Mouse (Mus musculus) megakaryocyte, embryonic 14.5 days (primary cell): ENCODE results near the gene Ehhadh. TPM values are rescaled to one million over a fixed set of nuclear protein-coding genes. Genes with fewer than 3 reads are reported as not detected.
"Not testable (repeated sequence)": the region's sequence is repeated elsewhere in the genome, so short reads cannot be mapped to it uniquely, and the experiment has no call there.

Experiments
- H3K27me3 ChIP-seq: replicated peaks from 2 replicates; pipeline ENCODE3; 2012; ENCODE audit warnings: inconsistent platforms
- H3K36me3 ChIP-seq: replicated peaks from 2 replicates; pipeline ENCODE3; 2012; ENCODE audit warnings: low read length, inconsistent platforms, mixed read lengths
- H3K4me1 ChIP-seq: 2 replicates; pipeline ENCODE4 v1.6.1; 2012; ENCODE audit warnings: inconsistent platforms
- H3K4me3 ChIP-seq: replicated peaks from 2 replicates; pipeline ENCODE3; 2012; ENCODE audit warnings: moderate library complexity, mild to moderate bottlenecking, inconsistent platforms
- H3K9me3 ChIP-seq: 2 replicates; pipeline ENCODE4 v1.6.1; 2012; ENCODE audit warnings: inconsistent platforms
- FLI1 ChIP-seq: IDR thresholded peaks from 2 replicates; pipeline ENCODE4 v1.6.1; 2012; ENCODE audit warnings: low read length, inconsistent platforms, mixed read lengths
- GATA1 ChIP-seq: IDR thresholded peaks from 3 replicates; pipeline ENCODE4 v1.6.1; 2012; ENCODE audit warnings: mixed read lengths, low read length, inconsistent platforms, borderline replicate concordance
- polyA plus RNA-seq: library from polyadenylated mRNA; stranded (reverse); fragments of >175 nt; gene quantifications from 2 replicates; pipeline ENCODE4 v1.2.3, GENCODE M21; 2012; ENCODE audit warnings: low replicate concordance; ENCODE audit not compliant: insufficient read depth

Gene Ehhadh
- polyA plus RNA-seq, 1 experiment = 0.30 TPM

- TF ChIP-seq FLI1 = no peak
- TF ChIP-seq GATA1 = no peak
- Histone ChIP-seq H3K27me3 (peaks cover 6% of the 10 kb centered on the region), H3K36me3 (no peaks in the 10 kb centered on the region), H3K4me3 (no peak overlapping the region), H3K4me1 (no peaks in the 10 kb centered on the region), H3K9me3 (no peaks in the 10 kb centered on the region)
Measured at GRCm38 (mm10) chr16:21827153-21827552, 39.5 kb upstream of the Ehhadh start.

- Histone ChIP-seq H3K4me3 (no peak overlapping the region), H3K4me1 (peaks cover under 1% of the 10 kb centered on the region; the same call in 1 of the 2 replicates), H3K9me3 (no peaks in the 10 kb centered on the region), H3K36me3 (no peaks in the 10 kb centered on the region), H3K27me3 (peaks cover 4% of the 10 kb centered on the region)
- no peak for TF ChIP-seq GATA1
- TF ChIP-seq FLI1 = no peak
Measured at GRCm38 (mm10) chr16:21825612-21826031, 38.0 kb upstream of the Ehhadh start.

- Histone ChIP-seq H3K4me1 (peaks cover 19% of the 10 kb centered on the region), H3K4me3 (no peak overlapping the region), H3K27me3 (peaks cover under 1% of the 10 kb centered on the region), H3K9me3 (no peaks in the 10 kb centered on the region), H3K36me3 (no peaks in the 10 kb centered on the region)
- TF ChIP-seq GATA1 = no peak
- TF ChIP-seq FLI1 = no peak
Measured at GRCm38 (mm10) chr16:21818629-21819028, 31.0 kb upstream of the Ehhadh start.

- no peaks in the 10 kb centered on the region for H3K36me3 ChIP-seq
- peaks cover 23% of the 10 kb centered on the region for H3K4me1 ChIP-seq
- no peaks in the 10 kb centered on the region for H3K9me3 ChIP-seq
- H3K4me3 ChIP-seq = no peak overlapping the region
- no peaks in the 10 kb centered on the region for H3K27me3 ChIP-seq
- TF ChIP-seq FLI1 (no peak), GATA1 (no peak)
Measured at GRCm38 (mm10) chr16:21818132-21818531, 30.5 kb upstream of the Ehhadh start.

- Histone ChIP-seq H3K36me3 (no peaks in the 10 kb centered on the region), H3K27me3 (no peaks in the 10 kb centered on the region), H3K4me1 (peaks cover 22% of the 10 kb centered on the region), H3K9me3 (no peaks in the 10 kb centered on the region), H3K4me3 (no peak overlapping the region)
- TF ChIP-seq FLI1 = no peak
- no peak for TF ChIP-seq GATA1
Measured at GRCm38 (mm10) chr16:21815669-21816010, 28.0 kb upstream of the Ehhadh start.

DNA sequence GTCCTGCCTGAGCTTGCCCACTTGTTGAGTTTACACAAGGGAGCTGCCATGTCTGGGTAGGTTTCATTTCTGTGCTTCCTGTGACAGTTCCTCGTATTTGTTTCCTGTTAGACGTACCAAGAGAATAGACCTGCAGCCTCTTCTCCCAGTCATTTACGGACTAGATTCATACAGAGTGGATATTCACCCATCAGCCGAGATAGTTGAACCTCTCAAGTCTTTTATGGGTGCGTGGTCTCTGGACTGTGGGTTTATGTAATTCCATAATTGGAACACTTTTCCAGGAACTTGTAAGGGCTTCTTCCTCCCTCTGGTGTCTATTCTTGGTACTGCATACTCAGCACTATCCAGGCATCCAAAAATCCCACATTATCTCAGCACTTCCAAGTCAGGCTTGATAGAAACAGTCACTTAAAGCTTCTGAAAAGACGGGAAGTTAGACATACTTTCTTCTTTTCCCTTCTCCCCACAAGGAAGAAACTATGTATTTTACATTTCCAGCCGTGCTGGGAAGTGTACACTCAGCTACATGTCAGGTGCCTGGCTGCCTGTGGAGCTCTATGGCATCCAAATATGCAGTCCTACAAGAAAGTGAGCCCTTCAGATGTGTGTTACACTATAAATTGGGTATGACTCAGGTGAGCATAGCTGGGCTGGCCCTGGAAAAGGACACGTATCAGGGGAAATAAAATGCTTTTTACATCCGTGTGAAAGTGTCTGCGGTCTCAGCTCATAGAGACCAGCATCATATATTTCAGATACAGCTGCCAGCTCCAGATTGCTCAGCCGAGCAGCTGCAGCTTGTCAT lies 27.5 kb upstream of the Ehhadh start:
- H3K36me3 ChIP-seq = peaks cover 4% of the 10 kb centered on the region
- peak overlapping the region; percentile 78 for H3K4me3 ChIP-seq
- H3K9me3 ChIP-seq = no peaks in the 10 kb centered on the region
- peaks cover 18% of the 10 kb centered on the region for H3K4me1 ChIP-seq
- TF ChIP-seq GATA1 (no peak), FLI1 (no peak)
- no peaks in the 10 kb centered on the region for H3K27me3 ChIP-seq

DNA sequence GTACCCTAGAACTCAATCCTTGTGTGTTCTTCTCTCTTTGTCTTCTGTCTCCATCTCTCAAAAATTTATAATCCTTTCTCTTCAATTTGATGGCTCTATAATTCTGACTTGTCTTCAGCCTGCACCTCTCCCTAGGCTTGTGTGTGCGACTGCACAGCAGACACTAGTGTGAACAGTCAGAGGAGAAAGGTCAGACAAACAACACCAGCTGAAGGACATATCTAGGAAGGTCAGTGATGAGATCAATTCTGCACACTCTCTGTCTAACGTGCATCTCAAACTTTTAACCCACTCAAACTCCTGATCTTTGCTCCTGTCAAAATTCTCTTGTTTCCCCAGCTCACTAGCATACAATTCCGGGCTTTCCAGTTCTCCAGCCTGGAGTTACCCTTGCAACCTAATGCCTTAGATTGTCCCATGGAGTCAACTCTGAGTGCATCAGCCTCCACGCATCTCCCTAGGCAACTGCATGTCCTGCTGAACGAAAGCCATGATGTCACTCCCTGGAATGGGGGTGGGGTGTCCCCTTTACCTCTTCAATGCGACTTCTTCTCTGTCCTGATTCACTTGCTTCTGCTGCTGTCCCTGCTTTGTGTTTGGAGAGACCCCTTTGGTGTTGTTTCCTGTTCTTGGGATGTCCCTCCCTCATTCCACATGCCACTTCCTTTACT lies 25.7 kb upstream of the Ehhadh start:
- Histone ChIP-seq H3K9me3 (0 out of 2 replicates have a peak, but pooled peaks cover under 1% of the 10 kb centered on the region), H3K4me3 (no peak overlapping the region), H3K27me3 (no peaks in the 10 kb centered on the region), H3K36me3 (peaks cover 20% of the 10 kb centered on the region), H3K4me1 (peaks cover 18% of the 10 kb centered on the region)
- TF ChIP-seq GATA1 = no peak
- no peak for TF ChIP-seq FLI1

DNA sequence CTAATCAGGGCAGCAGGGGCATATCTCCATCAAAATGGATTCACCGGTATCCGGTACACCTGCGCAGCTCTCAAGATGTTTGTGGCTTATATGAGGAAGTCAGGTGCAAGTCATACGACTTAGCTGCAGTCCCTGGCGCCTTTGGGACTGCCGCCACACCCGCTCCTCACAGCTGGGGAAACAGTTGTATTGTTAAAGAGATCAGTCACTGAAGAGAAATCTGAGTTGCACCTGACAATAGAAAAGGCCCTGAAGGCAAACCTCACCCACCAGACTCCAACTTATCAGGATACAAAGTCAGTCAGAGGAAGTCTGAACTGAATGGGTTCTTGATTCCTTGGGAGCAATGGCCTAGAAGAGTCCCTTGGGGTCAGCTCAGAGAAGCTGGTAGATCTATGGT lies 20.2 kb upstream of the Ehhadh start:
- H3K4me3 ChIP-seq, H3K4me1 ChIP-seq, H3K27me3 ChIP-seq: not testable (repeated sequence)
- Histone ChIP-seq H3K36me3 (peaks cover 66% of the 10 kb centered on the region), H3K9me3 (peaks cover 23% of the 10 kb centered on the region)

DNA sequence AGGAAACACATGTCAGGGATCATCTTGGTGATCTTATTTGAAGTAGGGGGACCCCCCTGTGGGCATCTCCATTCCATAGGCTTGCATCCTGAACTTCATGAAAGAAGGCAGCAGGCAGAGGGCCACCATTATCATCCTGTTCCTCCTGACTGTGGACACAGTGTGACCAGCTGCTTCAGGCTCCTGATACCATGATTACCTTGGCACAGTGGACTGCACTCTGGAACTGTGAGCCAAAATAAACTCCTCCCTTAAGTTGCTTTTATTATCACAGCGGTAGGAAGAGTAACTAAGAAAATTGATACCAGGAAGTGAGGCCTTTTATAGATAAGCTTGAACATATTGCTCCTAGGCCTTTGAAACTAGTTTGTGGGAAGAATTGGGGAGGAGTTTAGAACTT lies 19.3 kb upstream of the Ehhadh start:
- no peaks in the 10 kb centered on the region for H3K27me3 ChIP-seq
- H3K36me3 ChIP-seq = peaks cover 73% of the 10 kb centered on the region
- peaks cover 23% of the 10 kb centered on the region for H3K9me3 ChIP-seq
- no peak for TF ChIP-seq FLI1
- no peak for TF ChIP-seq GATA1
- H3K4me3 ChIP-seq = peak overlapping the region; percentile 42
- H3K4me1 ChIP-seq = 0 out of 2 replicates have a peak, but pooled peaks cover 7% of the 10 kb centered on the region

- no peak for TF ChIP-seq GATA1
- TF ChIP-seq FLI1 = no peak
- Histone ChIP-seq H3K4me3 (no peak overlapping the region), H3K36me3 (peaks cover 89% of the 10 kb centered on the region), H3K4me1 (0 out of 2 replicates have a peak, but pooled peaks cover 7% of the 10 kb centered on the region), H3K9me3 (peaks cover 23% of the 10 kb centered on the region), H3K27me3 (no peaks in the 10 kb centered on the region)
Measured at GRCm38 (mm10) chr16:21804258-21804657, 16.7 kb upstream of the Ehhadh start.
